ENCODE assay signal across 15 mouse cellular contexts in the genomic region with DNA sequence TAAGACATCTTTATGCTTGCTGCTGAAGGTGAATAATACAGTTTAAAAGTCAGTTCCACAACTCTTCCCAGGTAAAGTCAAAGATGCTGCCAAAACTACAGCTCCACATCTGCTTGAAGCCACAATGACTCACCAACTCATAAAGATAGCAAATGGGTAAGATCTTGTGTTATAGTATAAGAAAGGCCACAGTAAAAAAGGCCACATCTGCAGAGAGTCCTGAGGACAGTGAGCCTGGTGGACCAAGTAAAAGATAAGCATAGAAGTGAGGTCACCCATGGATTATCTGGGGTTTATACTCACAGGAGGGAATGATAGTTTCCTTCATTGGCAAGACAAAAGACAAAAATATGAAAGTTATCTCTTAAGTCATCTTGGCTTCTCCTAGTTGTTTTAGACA.
"Had no signal": no experiment of that assay in that cellular context is flagged by ENCODE, and none has a peak within 500 bp of the region (broad histone marks: within the 10 kb centered on the region; RNA-seq: fewer than 3 reads in every experiment).

No protein-coding gene starts in this region.

- H3K4me3 ChIP-seq: lung, embryonic 15.5 days; midbrain, embryonic 13.5 days; midbrain, embryonic 15.5 days; neural tube, embryonic 12.5 days had no signal

- H3K4me1 ChIP-seq: midbrain, embryonic 15.5 days; neural tube, embryonic 12.5 days had no signal

- DNase-seq: lung, adult 18-20 months; lung, postnatal 14 days; lung, postnatal 36 days; right cerebral cortex, adult 18-20 months; right cerebral cortex, postnatal 25 days; right cerebral cortex, postnatal 4 days; spleen, adult 18-20 months; thymus, adult 2 months; thymus, postnatal 25 days; thymus, postnatal 4 days had no signal

- ATAC-seq: lung, postnatal 0 days; midbrain, embryonic 13.5 days; midbrain, embryonic 15.5 days had no signal
